Mouse (Mus musculus) heart, postnatal 25 days (tissue): ENCODE measurements at regions not wholly inside any gene's neighbourhood (a gene's known extent, or its start where the extent isn't known, plus 50 kb on each side); places are given as distances from the start of the nearest gene placed in this dataset.
"Not testable (repeated sequence)": the region's sequence is repeated elsewhere in the genome, so short reads cannot be mapped to it uniquely, and the experiment has no call there.

Experiments
- DNase-seq: peaks from one replicate; pipeline ENCODE4 v3.0.0; 2022; ENCODE audit warnings: low spot score
- intact Hi-C: fragments of 180-260 bp; cut with DNase I; formaldehyde crosslinking; loops from one replicate; pipeline ENCODE4 v1.15.1; 2025

DNA sequence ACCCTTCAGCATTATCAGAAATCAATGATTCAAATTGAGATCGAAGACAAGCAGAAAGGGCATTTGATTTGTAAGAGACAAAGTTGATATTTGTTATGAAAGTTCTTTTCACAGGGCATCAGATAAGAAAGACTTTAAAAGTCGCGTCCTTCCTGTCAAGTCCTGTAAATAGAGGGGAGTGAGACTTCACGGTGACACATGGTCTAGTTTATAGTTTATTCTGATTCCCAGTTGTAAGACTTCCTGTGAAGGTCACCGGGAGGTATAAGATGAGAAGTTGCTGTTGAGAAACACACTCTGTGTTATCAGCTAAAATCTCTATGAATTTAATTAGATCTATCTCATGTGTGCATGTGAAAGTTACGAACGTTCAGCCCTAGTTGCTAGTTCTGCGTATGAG lies 103.8 kb upstream of the Nrip1 start:
- no peak for DNase-seq
- intact Hi-C loops: no loop called here

DNA sequence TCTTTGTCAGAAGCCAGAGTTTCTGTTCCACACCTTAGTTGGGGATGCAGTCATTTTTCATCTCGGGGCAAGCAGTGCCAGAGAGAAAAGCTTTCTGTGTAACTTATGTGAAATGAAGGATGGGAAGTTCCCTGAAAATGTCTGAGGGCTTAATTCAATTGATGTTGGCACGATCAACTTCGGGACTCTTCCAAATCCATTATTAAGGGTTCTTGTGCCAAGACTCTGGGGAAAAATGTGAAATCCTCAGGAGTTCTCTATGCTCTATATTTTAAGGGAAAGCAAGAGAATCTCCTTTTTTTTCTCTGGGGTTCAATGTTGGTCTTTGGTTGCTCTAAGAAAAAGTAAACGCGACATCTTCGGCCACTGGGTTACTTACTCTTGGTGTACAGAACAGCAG lies 100.9 kb upstream of the Nrip1 start:
- intact Hi-C loops: no loop called here
- no peak for DNase-seq

DNA sequence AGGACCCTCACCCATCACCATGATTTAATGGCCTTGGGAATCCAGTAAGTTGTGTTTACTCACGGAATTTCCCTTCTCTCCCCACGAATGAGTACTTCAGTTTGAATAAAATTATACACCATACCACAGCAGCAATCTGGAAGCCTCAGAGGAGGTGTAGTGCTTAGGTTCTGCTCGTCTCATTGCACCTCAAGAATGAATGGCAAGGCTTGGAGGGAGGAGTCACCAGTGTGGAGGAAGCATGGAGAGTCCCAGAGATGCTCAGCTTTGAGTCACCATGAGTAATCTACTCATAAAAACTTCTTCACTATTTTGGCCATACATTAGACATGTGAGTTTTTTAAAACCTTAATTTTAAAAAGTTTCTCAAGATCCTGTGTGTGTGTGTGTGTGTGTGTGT lies 98.8 kb upstream of the Nrip1 start:
- DNase-seq: no peak
- intact Hi-C loops: no loop called here

DNA sequence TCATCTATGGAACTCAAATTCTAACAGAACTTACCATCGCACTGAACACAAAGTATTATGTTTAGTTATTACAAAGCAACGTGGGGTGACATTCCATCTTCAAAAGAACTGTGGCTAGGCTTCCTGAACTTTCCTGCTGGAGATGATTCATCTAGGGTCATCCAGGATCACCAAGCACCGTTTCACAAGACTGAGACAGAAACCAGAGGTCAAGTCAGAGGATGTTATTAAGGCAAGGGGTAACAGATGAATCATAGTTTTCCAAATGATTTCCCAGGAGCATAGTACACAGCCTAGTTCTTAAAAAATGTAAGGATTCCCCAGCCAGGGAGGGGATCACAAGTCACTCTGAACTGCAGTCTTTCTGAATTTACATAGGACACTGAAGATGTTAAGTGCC lies 97.5 kb upstream of the Nrip1 start:
- intact Hi-C loops: no loop called here

DNA sequence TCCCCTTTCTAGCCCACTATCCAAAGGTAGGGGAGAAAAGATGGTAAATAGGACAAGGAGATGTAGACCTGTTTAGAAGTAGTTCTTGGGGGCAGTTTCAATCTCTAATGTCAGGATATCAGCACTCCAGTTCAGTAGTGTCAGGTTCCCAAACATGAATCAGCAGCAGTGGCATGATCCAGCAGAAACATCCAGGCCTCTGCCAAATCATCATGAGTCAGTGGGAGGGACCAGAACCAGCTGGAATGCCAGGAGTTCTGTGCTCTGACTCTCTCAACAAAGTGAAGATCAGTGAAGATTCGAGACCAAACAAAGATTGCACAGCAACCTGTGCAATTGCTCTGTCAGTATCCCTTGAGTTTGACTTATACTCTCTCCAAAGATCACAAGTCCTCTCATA lies 85.9 kb upstream of the Nrip1 start:
- intact Hi-C loops: no loop called here

More for the DNA sequence above, 97.5 kb upstream of the Nrip1 start:
- no peak for DNase-seq

DNA sequence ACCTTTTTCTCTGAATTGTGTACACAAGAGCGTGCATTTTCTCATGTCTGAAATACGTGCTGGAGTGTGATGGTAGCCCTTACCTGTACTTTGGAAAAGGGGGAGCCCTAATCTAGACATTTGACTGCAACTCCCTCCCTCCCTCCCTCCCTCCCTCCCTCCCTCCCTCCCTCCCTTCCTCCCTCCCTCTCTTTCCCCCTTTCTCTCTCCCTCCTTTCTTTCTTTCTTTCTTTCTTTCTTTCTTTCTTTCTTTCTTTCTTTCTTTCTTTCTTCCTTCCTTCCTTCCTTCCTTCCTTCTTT lies 82.6 kb upstream of the Nrip1 start:
- intact Hi-C loops, DNase-seq: not testable (repeated sequence)

More for the DNA sequence above, 85.9 kb upstream of the Nrip1 start:
- no peak for DNase-seq

DNA sequence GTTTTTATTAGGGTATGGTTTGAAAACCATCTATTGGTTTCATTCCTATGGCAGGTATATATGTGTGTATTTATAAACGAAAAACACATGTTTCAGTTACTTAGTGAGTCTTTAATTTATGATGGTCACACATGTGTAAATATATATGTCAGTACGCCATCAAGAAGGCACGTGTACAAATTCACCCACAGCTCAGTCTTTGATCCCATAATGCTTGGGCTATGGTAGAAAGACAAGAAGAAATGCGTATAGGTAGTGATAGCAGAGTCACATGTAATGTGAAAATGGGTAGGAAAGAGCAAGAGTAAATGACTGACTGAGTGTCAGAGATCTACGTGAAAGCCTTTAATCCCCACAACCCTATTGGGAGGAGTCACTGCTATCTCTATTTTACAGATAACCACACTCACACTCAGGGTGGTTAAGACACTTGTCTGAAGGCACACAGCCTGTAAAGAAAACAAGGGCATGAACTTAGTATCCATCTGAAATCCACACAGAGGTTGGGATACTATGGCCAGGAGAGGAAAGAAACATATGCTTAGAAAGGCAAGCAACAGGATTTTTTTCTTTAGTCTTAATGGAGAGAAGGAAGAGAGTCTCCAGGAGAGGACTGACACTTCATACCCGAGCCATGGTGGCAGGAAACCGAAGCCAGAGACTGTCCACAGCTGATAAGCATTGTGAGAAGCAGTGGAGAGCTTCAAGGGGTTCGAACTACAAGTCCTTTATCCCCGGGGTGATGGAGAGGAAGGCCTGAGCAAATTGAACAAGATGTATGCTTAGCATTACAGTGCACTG lies 82.1 kb upstream of the Nrip1 start:
- DNase-seq: no peak
- intact Hi-C loops: no loop called here

DNA sequence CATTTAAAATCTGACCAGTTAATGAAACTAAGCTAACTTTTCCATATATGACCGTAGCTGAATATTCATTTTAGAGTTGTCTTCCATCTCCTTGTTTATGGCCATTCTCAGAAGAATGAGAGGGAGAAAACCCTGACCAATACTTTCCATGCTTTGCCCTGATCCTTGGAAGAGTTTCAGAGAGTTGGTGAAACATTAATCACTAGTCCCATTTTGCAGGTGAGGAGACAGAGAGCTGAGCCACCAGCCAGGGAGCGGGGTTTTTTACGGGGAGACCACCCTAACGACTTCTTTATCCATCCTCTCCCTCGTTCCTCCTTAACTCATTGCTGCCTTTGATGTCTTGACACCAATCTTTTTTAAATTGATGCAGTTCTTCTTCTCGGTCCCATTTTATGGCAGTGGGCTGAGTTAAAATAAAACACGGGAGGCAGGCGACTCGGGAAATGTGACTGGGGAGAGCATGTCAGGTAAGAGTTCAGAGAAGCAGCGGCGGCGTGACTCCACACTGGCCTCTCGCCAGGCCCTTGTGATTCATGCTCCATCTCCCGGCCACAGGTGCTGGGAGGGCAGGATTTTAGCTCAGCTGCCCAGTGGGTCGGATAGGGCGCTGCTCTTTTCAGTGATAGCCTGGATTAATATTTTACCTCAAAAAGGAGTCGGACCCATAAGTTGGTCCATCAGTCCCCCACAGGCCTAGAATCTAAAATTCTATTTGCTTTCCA lies 81.3 kb upstream of the Nrip1 start:
- DNase-seq: no peak

DNA sequence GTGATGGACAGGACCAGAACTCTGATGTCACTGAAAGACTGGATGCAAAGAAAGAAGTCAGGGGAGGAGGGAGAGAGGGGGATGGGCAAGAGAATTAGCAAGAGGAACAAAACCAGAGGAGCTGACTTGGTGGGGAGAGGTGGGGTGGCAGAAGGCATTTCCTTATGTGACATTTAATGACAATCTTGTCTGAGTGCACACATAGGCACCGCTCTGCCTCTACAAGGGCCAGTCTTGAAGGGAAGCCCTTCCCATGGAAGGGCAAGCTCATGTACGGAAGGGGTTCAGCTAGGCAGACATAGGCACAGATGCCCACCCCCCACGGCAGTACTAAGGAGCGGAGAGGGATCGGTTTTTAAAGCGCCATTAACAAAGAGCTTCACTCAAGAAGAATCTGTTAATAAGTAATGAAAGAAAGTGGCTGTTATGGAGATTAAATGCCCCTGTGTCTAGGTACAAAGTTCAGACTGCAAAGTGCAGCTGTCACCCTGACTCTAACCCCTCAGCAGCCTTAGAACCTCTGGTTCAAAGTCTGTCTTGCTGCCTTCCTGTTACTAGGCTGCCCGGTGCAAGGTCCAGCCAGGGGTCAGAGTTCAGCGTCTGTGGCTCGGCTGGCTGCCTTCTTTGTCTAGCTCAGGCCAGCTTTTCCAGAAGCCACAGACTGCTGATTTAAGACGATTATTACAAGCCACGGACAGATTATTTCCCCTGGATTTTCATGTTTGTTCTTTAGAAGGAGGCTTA lies 80.0 kb upstream of the Nrip1 start:
- no peak for DNase-seq
- intact Hi-C loops: no loop called here

More for the DNA sequence above, 81.3 kb upstream of the Nrip1 start:
- intact Hi-C loops: no loop called here

DNA sequence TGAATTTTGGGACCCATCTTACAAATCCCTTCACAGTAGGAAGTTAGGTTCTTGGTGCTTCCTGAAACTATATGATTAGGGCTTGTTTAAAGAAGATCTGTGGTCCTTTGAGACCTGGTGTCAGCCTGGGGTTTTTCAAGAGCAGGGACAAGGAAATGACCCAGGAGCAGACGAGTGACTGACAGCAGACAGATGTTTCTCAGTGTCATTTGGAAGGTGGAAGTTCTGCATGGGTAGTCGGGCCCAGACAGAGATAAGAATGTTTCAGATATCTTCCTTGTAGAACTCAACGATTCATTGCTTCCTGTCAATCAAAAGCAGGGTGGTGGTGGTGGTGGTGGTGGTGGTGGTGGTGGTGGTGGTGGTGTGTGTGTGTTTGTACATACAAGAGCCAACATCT lies 75.1 kb upstream of the Nrip1 start:
- intact Hi-C loops: no loop called here
- DNase-seq: no peak

DNA sequence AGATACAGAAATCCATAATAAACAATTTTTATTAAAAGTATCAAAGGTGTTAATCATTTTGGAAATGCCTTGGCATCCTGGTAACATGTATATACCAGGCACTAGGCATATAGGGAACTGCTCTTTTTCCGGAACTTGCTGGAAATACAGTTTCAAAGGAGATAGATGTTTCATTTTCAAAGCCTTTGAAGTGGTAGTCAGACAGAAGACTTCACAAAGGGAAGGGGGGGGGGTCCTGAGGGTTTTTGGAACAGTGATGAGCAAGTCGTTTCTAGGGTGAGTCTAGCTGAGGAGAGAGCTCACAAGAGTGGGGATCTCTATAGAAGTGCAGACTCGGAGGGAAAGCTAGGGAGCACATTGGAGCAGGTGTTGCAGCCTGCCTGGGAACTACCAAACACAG lies 73.4 kb upstream of the Nrip1 start:
- intact Hi-C loops: no loop called here
- no peak for DNase-seq

DNA sequence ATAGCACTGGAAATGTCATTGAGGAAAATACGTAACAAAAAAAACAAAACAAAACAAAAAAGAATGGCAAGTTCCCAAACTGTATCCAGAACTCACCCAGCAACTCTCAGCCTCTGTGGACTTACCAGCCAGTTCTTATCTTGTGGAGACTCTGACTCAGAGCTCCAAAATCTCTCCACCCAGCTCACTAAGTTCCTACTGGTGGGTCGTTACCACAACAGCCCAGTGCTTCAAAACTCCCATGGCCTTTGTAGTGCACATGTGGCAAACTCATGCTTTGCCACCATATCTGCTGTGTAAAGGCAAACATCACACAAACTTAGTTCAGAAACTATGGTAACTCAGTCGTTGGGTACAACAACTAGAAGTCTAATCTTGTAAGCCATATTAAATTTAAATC lies 71.0 kb upstream of the Nrip1 start:
- intact Hi-C loops: loop anchor here (5.0 kb wide), 1 partner anchor 88 kb away; no protein-coding TSS in a partner anchor
- DNase-seq: no peak

DNA sequence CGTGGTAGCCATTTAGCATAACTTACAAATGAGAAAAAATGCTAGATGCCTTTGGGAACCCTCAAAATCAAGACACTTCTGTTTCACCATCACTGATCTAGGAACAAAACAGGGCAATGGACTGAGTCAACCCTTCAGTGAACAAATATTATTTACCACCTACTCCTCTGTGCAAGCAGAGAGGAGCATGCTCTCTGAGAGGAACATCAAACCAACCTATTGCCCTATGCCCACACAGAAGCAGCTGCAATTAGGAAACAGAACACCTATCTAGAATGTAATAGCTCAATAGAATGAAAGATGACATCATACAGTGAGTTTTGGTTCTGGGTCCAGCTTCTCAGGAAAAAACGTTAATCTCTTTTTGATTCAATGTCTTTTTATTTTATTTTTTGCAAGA lies 69.0 kb upstream of the Nrip1 start:
- intact Hi-C loops: loop anchor here (5.0 kb wide), 1 partner anchor 90 kb away; no protein-coding TSS in a partner anchor
- DNase-seq: no peak

DNA sequence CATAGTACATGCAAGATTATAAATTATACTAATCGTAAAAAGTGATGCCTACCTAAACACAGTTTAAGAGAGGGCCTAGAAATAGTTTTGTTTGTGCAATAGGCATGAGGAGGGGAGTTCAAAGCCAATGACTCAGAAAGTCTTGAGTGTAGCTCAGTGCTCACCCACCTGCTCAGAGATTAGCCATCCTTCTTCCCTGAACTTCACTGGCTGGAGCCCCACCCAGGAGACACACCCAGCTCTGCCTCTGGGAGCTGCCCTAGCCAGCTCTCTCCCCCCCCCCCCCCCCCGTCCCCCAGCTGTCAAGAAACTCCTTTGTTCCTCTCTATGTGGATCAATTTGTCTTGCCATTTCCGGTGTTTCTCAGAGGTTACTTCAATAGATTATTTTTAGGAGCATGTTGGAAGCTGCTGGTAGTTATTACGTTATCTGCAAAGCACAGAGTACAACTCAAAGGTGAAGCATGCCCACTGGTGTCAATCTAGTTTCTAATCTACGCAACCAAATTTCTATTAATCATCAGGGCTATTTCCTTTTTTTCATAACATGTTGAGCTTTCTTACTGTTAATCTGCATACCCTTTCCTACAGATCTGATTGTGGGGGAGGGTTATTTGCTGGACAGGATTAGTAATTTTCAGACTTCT lies 68.3 kb upstream of the Nrip1 start:
- no peak for DNase-seq
- intact Hi-C loops: loop anchor here (5.0 kb wide), 1 partner anchor 90 kb away; no protein-coding TSS in a partner anchor

DNA sequence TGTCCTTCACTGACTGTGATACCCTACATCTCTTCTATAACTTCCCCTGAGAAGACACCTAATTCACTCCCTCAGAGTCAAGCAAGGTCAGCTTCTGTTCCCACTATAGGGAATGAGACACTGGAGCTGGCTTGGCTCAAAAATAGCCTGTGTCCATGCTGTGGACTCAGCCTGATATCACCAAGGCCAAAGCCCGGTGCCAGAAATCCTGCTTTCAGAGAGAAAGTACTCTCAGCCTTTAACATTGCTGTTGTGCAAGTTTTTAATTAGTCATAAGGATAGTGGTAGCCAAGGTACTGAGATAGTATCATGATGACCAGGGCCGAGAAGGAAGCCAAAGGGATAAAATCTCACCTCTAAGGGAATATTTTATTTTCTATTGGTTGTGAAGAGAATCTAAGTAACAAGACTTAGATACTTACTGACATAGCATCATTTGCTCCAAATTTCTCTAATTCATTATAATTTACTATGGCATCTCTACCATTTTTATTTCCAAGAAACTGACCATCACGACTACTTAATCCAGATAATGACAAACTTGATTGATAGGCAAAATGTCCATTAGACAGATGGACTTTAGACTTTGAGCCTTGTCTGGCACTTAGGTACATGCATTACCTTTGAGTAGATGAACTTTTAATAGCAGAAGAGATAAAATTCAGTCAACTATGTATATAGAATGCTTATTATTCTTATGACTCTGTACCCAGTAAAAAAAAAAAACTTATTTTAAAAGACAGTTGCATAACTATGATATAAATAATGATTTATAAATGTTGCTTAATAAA lies 64.7 kb upstream of the Nrip1 start:
- peak; percentile 22 for DNase-seq
- intact Hi-C loops: no loop called here

DNA sequence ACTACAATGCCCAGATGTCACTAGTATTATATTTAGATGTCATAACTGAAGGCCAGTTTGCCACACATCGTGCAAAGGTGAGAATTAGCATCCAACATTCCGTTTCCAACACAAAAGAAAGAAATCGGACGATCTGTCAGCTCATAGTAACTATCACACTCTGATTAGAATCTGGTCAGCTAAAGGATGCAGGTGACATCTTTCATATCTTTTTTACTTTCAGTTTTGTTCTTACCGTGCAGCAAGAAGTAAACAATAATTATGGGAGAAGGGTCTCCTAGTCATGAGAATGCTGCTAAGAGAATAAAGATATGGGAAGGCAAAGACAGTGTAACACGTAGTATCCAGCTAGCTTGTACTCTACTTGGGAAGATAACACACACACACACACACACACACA lies 62.7 kb upstream of the Nrip1 start:
- no peak for DNase-seq
- intact Hi-C loops: no loop called here

DNA sequence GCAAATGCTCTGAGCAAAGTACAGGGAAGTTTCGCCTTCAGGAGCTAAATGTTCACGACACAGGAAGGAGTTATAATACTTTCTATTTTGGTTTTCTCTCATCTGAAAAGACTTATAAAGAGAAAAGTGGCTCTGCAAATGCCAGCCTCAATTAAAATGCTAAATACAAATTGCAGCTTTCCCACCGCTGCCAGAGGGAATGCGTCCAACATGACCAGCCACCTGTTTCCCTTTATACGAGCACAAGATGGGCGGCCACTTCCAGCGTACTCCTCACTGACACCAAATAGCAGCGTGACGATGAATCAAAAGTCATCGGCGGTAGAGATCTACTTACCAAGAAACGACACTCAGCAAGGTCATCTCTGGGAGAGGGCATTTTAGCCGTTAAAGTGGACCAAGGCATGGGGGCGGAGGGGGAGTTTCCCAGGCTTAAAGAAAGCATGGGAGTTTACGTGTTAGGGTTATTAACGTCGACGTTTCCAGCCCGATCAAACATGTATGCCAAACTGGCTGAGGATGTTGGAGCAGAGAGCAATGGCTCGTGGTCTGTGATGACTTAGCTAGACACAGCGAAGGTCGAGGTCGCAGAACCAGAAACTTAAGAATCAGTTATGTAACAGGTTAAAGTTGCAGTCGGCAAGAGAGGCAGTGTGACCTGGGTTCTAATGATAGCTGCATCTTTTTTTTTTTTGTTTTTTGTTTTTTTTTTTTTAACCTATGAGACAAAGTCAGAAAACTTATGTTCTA lies 59.6 kb upstream of the Nrip1 start:
- intact Hi-C loops: loop anchor here (5.0 kb wide), 1 partner anchor 61 kb away; the partner anchor contains the start of gene Nrip1
- no peak for DNase-seq

DNA sequence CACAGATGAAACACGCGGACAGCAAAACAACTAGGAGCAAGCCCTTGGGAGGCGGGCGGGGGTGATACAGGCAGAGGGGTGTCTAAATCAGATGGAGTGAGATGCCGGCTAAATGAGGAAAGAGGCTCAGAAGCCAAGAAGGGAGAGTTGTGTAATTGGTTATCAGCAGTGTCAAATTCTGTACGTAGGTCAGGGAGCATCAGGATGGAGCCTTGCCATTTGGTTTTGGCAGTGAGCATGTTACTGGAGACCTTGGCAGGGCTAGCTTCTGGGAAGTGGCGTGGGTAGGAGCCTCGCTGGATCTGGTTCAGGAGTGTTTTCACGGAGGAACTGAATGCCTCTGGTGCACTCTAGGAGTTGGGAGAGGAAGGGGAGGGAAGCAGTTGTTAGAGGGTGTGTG lies 58.7 kb upstream of the Nrip1 start:
- peak; percentile 66 for DNase-seq
- intact Hi-C loops: loop anchor here (5.0 kb wide), 1 partner anchor 60 kb away; the partner anchor contains the start of gene Nrip1

DNA sequence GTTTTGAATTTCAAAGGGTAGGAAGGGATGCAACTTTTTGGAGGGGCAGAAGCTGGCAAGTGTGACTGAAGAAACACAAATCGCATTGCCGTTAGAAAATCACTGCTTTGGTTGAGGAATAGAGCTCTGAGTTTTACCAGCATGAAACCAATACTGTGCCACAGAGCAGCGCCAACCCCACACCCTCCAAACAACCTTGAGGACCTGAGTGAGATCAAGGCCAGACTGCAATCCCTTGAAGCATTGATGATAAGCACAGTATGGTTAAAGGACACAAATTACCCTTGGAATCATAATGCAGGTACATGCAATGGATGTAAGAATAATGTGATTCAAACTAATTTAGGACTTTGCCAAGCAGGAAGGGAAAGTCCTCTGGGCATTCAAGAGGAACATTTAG lies 55.5 kb upstream of the Nrip1 start:
- no peak for DNase-seq
- intact Hi-C loops: no loop called here
